Mouse (Mus musculus) bone marrow macrophage, adult 2 months (primary cell): ENCODE results near the gene Gm45062.

Source experiments
- CTCF ChIP-seq: IDR thresholded peaks from 2 replicates; pipeline ENCODE4 v1.5.1; 2012; ENCODE audit warnings: low read depth, mild to moderate bottlenecking, low read length, moderate library complexity
- POLR2A ChIP-seq: IDR thresholded peaks from 2 replicates; pipeline ENCODE4 v1.6.1; 2012; ENCODE audit warnings: mild to moderate bottlenecking, low read depth, low read length, borderline replicate concordance

DNA sequence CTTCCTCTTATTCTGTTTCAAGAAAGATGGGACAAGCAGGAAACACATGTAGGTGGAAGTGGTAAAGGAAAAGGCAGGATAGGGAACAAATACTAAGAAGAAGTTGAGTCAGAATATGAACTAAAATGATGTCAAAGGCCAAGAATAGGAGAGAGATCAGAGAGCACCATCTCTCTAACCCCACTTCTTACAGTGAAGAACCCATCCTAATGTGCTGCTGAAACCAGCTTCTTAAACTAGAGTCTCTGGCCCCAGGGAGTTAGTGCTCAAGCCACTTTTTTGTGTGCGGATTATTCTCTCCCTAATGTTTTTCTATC lies 160.9 kb downstream of the Gm45062 start:
- TF ChIP-seq POLR2A (no peak), CTCF (no peak)
